Mouse (Mus musculus) CH12.LX (cell line): ENCODE measurements at regions not wholly inside any gene's neighbourhood (a gene's known extent, or its start where the extent isn't known, plus 50 kb on each side); places are given as distances from the start of the nearest gene placed in this dataset.

Experiments used
- DNase-seq: peaks from one replicate; pipeline ENCODE4 v3.0.0-alpha.2; 2013; ENCODE audit errors: extremely low read depth
- H3K27ac ChIP-seq: 2 replicates; pipeline ENCODE4 v1.5.1; 2012; ENCODE audit warnings: low read depth, mild to moderate bottlenecking, control low read depth, moderate library complexity; ENCODE audit not compliant: insufficient read depth
- H3K27me3 ChIP-seq: replicated peaks from 2 replicates; pipeline ENCODE3; 2012; ENCODE audit warnings: inconsistent platforms
- H3K36me3 ChIP-seq, 2 experiments: replicated peaks in 1 of 2; 2 replicates each; pipeline versions ENCODE3 to v1.6.1; 2012; ENCODE audit warnings: inconsistent platforms in 1 of 2, low read length in 1 of 2, mild to moderate bottlenecking in 1 of 2, mixed read lengths in 1 of 2, moderate library complexity in 1 of 2; ENCODE audit not compliant: control insufficient read depth in 1 of 2, insufficient read depth in 1 of 2
- H3K4me1 ChIP-seq, 2 experiments: 2 replicates each; pipeline ENCODE4 v1.6.1; 2012; ENCODE audit warnings: inconsistent platforms in 1 of 2, moderate library complexity in 1 of 2; ENCODE audit not compliant: insufficient read depth in 2 of 2, control insufficient read depth in 1 of 2
- H3K4me2 ChIP-seq: 2 replicates; pipeline ENCODE4 v1.6.1; 2012; ENCODE audit warnings: low read depth, mild to moderate bottlenecking, control low read depth; ENCODE audit not compliant: poor library complexity, insufficient read depth, severe bottlenecking
- H3K4me3 ChIP-seq, 3 experiments: fragments of 150-350 bp in 1 of 3; sonication (generic) in 1 of 3; replicated peaks in 1 of 3; 2 replicates each; pipeline versions ENCODE3 to v1.5.1; 2011 to 2012; ENCODE audit warnings: low read depth in 2 of 3, low read length in 2 of 3, mild to moderate bottlenecking in 2 of 3, moderate library complexity in 2 of 3, control low read depth in 1 of 3, improper control_type of control experiment in 1 of 3, inconsistent platforms in 1 of 3, mixed read lengths in 1 of 3; ENCODE audit not compliant: poor library complexity in 1 of 3
- H3K79me2 ChIP-seq: replicated peaks from 2 replicates; pipeline ENCODE4 v1.6.1; 2012; ENCODE audit warnings: mild to moderate bottlenecking, moderate library complexity; ENCODE audit not compliant: control insufficient read depth, poor library complexity, insufficient read depth, severe bottlenecking; ENCODE audit errors: extremely low read depth
- H3K9ac ChIP-seq: 2 replicates; pipeline ENCODE4 v1.6.1; 2012; ENCODE audit warnings: low read depth, mild to moderate bottlenecking, control low read depth, moderate library complexity; ENCODE audit not compliant: insufficient read depth
- H3K9me3 ChIP-seq: replicated peaks from 2 replicates; pipeline ENCODE3; 2012; ENCODE audit warnings: low read length, inconsistent platforms, mixed read lengths
- CHD1 ChIP-seq: IDR thresholded peaks from 2 replicates; pipeline ENCODE4 v1.6.1; 2012; ENCODE audit warnings: low read depth, low read length, improper control_type of control experiment, inconsistent platforms
- CHD2 ChIP-seq: IDR thresholded peaks from 2 replicates; pipeline ENCODE4 v1.6.1; 2011; ENCODE audit warnings: low read length, improper control_type of control experiment
- CTCF ChIP-seq, 2 experiments: IDR thresholded peaks in 1 of 2; conservative IDR thresholded peaks in 1 of 2; 2 replicates each; pipeline ENCODE4 v1.5.1; 2011 to 2012; ENCODE audit warnings: low read depth in 2 of 2, low read length in 2 of 2, improper control_type of control experiment in 1 of 2, inconsistent platforms in 1 of 2, mild to moderate bottlenecking in 1 of 2, moderate library complexity in 1 of 2
- E2F4 ChIP-seq: IDR thresholded peaks from 2 replicates; pipeline ENCODE4 v1.6.1; 2011; ENCODE audit warnings: low read depth, low read length, improper control_type of control experiment; ENCODE audit not compliant: insufficient replicate concordance
- ELF1 ChIP-seq: IDR thresholded peaks from 2 replicates; pipeline ENCODE4 v1.6.1; 2014; ENCODE audit warnings: low read depth, mild to moderate bottlenecking, inconsistent platforms, low read length, improper control_type of control experiment
- HCFC1 ChIP-seq: IDR thresholded peaks from 2 replicates; pipeline ENCODE4 v1.6.1; 2012; ENCODE audit warnings: low read depth, mild to moderate bottlenecking, inconsistent platforms, low read length, improper control_type of control experiment
- IRF4 ChIP-seq: IDR thresholded peaks from 2 replicates; pipeline ENCODE4 v1.6.1; 2014; ENCODE audit warnings: low read depth, mild to moderate bottlenecking, inconsistent platforms, low read length, improper control_type of control experiment
- JUN ChIP-seq: IDR thresholded peaks from 2 replicates; pipeline ENCODE4 v1.6.1; 2011; ENCODE audit warnings: low read depth, mild to moderate bottlenecking, low read length, improper control_type of control experiment, moderate library complexity; ENCODE audit not compliant: insufficient read depth
- JUND ChIP-seq: conservative IDR thresholded peaks from 2 replicates; pipeline ENCODE4 v1.6.1; 2011; ENCODE audit warnings: low read depth, low read length, improper control_type of control experiment
- KAT2A ChIP-seq: IDR thresholded peaks from 2 replicates; pipeline ENCODE4 v1.6.1; 2012; ENCODE audit warnings: low read length, improper control_type of control experiment, inconsistent platforms; ENCODE audit not compliant: insufficient replicate concordance
- MAFK ChIP-seq: IDR thresholded peaks from 2 replicates; pipeline ENCODE4 v1.6.1; 2011; ENCODE audit warnings: low read length, improper control_type of control experiment; ENCODE audit not compliant: insufficient replicate concordance
- MAX ChIP-seq: IDR thresholded peaks from 2 replicates; pipeline ENCODE4 v1.6.1; 2011; ENCODE audit warnings: low read length, improper control_type of control experiment
- MAZ ChIP-seq: IDR thresholded peaks from 2 replicates; pipeline ENCODE4 v1.6.1; 2012; ENCODE audit warnings: low read depth, mild to moderate bottlenecking, inconsistent platforms, low read length, improper control_type of control experiment, moderate library complexity
- MEF2A ChIP-seq: IDR thresholded peaks from 2 replicates; pipeline ENCODE4 v1.6.1; 2014; ENCODE audit warnings: low read depth, mild to moderate bottlenecking, inconsistent platforms, low read length, improper control_type of control experiment, borderline replicate concordance
- MXI1 ChIP-seq: IDR thresholded peaks from 2 replicates; pipeline ENCODE4 v1.6.1; 2011; ENCODE audit warnings: mild to moderate bottlenecking, low read depth, low read length, improper control_type of control experiment
- NELFE ChIP-seq: IDR thresholded peaks from 2 replicates; pipeline ENCODE4 v1.6.1; 2011; ENCODE audit warnings: low read depth, low read length, improper control_type of control experiment
- NRF1 ChIP-seq: IDR thresholded peaks from 2 replicates; pipeline ENCODE4 v1.6.1; 2014; ENCODE audit warnings: low read depth, mild to moderate bottlenecking, inconsistent platforms, low read length, improper control_type of control experiment, moderate library complexity
- PAX5 ChIP-seq: IDR thresholded peaks from 2 replicates; pipeline ENCODE4 v1.6.1; 2012; ENCODE audit warnings: low read length, inconsistent platforms, mixed read lengths
- POLR2AphosphoS2 ChIP-seq: IDR thresholded peaks from 2 replicates; pipeline ENCODE4 v1.6.1; 2011; ENCODE audit warnings: low read depth, low read length, improper control_type of control experiment
- RCOR1 ChIP-seq: conservative IDR thresholded peaks from 2 replicates; pipeline ENCODE4 v1.6.1; 2012; ENCODE audit warnings: low read depth, mild to moderate bottlenecking, inconsistent platforms, low read length, improper control_type of control experiment
- SIN3A ChIP-seq: IDR thresholded peaks from 2 replicates; pipeline ENCODE4 v1.6.1; 2012; ENCODE audit warnings: low read length, improper control_type of control experiment, inconsistent platforms
- SMC3 ChIP-seq: IDR thresholded peaks from 2 replicates; pipeline ENCODE4 v1.6.1; 2011; ENCODE audit warnings: low read depth, low read length, improper control_type of control experiment
- TBP ChIP-seq: conservative IDR thresholded peaks from 2 replicates; pipeline ENCODE4 v1.6.1; 2011; ENCODE audit warnings: low read depth, low read length, improper control_type of control experiment
- UBTF ChIP-seq: IDR thresholded peaks from 2 replicates; pipeline ENCODE4 v1.6.1; 2012; ENCODE audit warnings: low read depth, mild to moderate bottlenecking, inconsistent platforms, low read length, improper control_type of control experiment, moderate library complexity
- USF2 ChIP-seq: conservative IDR thresholded peaks from 2 replicates; pipeline ENCODE4 v1.6.1; 2011; ENCODE audit warnings: low read depth, low read length, improper control_type of control experiment
- ZKSCAN1 ChIP-seq: IDR thresholded peaks from 2 replicates; pipeline ENCODE4 v1.6.1; 2012; ENCODE audit warnings: low read depth, inconsistent platforms, low read length, improper control_type of control experiment, borderline replicate concordance
- ZMIZ1 ChIP-seq: IDR thresholded peaks from 2 replicates; pipeline ENCODE4 v1.6.1; 2012; ENCODE audit warnings: low read depth, mild to moderate bottlenecking, inconsistent platforms, low read length, improper control_type of control experiment
- dilution Hi-C: fragments of 300-500 bp; cut with MboI; formaldehyde crosslinking; loops from 2 replicates; pipeline ENCODE4 v1.14.3; 2020; ENCODE audit warnings: low sequenced_read_pairs; ENCODE audit not compliant: extremely low pct_unique_long_range_greater_than_20kb, extremely low pct_ligation_motif_present
- in situ Hi-C: fragments of 300-500 bp; cut with MboI; formaldehyde crosslinking; loops from 3 replicates; pipeline ENCODE4 v1.14.3; 2019; ENCODE audit warnings: low sequenced_read_pairs, low pct_ligation_motif_present, low pct_unique_long_range_greater_than_20kb, mixed read lengths

DNA sequence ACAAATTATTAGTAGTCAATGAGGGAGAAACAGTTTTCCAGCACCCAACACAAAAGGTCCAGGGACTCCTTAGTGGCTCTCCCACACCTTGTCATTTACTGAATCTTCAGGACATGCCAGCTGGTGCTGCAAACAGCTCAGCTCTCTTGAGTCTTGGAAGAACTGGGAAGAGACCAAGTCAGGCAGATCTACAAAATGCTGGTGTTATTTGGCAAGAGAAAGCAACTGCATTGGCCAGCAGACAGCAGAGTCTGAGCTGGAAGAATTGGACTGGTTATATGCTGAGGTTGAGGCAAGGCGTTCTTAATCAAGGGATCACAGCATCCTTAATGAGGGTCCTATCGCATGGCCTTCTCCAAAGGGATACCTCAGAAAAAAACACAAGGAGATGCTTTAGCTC, 124.2 kb upstream of the Lef1 start:
- in situ Hi-C loops, result no loop called here
- no peaks in the 10 kb centered on the region for H3K4me1 ChIP-seq
- H3K9ac ChIP-seq, result no peak overlapping the region
- no peaks in the 10 kb centered on the region for H3K36me3 ChIP-seq
- H3K27me3 ChIP-seq, result no peaks in the 10 kb centered on the region
- H3K79me2 ChIP-seq, result no peaks in the 10 kb centered on the region
- H3K4me2 ChIP-seq, result no peak overlapping the region
- H3K4me3 ChIP-seq, result no peak overlapping the region
- TF ChIP-seq PAX5, result no peak
- TF ChIP-seq ZKSCAN1, result no peak
- TF ChIP-seq CHD2, result no peak
- no peak for TF ChIP-seq MAX
- TF ChIP-seq MEF2A, result no peak
- no peak for TF ChIP-seq SMC3
- no peak for TF ChIP-seq JUND
- TF ChIP-seq NELFE, result no peak
- no peak for TF ChIP-seq KAT2A
- TF ChIP-seq MXI1, result no peak
- TF ChIP-seq HCFC1, result no peak
- no peak for TF ChIP-seq CHD1
- no peak for TF ChIP-seq ELF1
- no peak for TF ChIP-seq IRF4
- no peak for TF ChIP-seq POLR2AphosphoS2
- TF ChIP-seq CTCF (conservative IDR thresholded peaks at IDR 0.05 in 1 of 2, IDR thresholded peaks at IDR 0.05 in 1 of 2; ENCODE audit: low read depth in 2 of 2, low read length in 2 of 2), result no peak
- no peak for TF ChIP-seq E2F4
- H3K27ac ChIP-seq, result no peak overlapping the region
- peaks cover 8% of the 10 kb centered on the region for H3K9me3 ChIP-seq
- dilution Hi-C loops, result no loop called here
- DNase-seq, result no peak

DNA sequence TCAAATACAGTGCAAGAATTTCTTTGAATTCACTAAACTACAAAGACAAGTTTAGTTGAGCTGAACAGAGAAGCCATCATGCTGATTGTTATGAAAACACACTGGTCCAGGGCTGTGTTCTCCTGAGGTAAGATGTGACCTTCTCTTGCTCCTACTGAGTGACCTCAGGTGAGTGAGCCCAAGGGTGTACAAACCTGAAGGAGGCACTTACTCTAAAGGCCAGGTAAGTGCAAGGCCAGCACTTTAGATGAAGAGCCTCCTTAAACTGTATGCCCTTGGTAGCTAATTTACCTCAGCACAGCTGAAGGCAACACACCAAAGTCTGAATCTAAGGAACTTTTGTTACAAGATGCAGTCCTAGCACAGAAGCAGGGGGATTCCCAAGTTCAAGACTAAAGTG, 128.7 kb upstream of the Lef1 start:
- Histone ChIP-seq H3K9ac (no peak overlapping the region), H3K4me1 (no peaks in the 10 kb centered on the region), H3K36me3 (no peaks in the 10 kb centered on the region), H3K79me2 (no peaks in the 10 kb centered on the region), H3K27me3 (no peaks in the 10 kb centered on the region), H3K4me3 (no peak overlapping the region), H3K4me2 (no peak overlapping the region), H3K27ac (no peak overlapping the region), H3K9me3 (no peaks in the 10 kb centered on the region)
- dilution Hi-C loops, result no loop called here
- TF ChIP-seq UBTF, result no peak
- TF ChIP-seq TBP, result no peak
- no peak for TF ChIP-seq CHD2
- no peak for TF ChIP-seq MAX
- TF ChIP-seq JUN, result no peak
- no peak for TF ChIP-seq MAZ
- TF ChIP-seq RCOR1, result no peak
- TF ChIP-seq NRF1, result no peak
- TF ChIP-seq USF2, result no peak
- TF ChIP-seq PAX5, result no peak
- no peak for TF ChIP-seq E2F4
- TF ChIP-seq HCFC1, result no peak
- no peak for TF ChIP-seq ZMIZ1
- no peak for TF ChIP-seq SIN3A
- no peak for TF ChIP-seq MAFK
- no peak for TF ChIP-seq KAT2A
- no peak for TF ChIP-seq JUND
- in situ Hi-C loops, result no loop called here
- no peak for DNase-seq
